Mouse (Mus musculus) limb, embryonic 14.5 days (tissue): Measurements from ENCODE around the gene Tlr2. TPM values are rescaled to one million over a fixed set of nuclear protein-coding genes. Genes with fewer than 3 reads are reported as not detected.
"Not testable (repeated sequence)": the region's sequence is repeated elsewhere in the genome, so short reads cannot be mapped to it uniquely, and the experiment has no call there.

Experiments used
- ATAC-seq: fragments of 200-750 bp; cut with Nextera tagmentation; 2 replicates; pipeline ENCODE4 v1.8.0; 2017; ENCODE audit warnings: low read depth, moderate number of reproducible peaks, moderate TSS enrichment; ENCODE audit not compliant: low FRiP score
- DNase-seq: peaks from one replicate; pipeline ENCODE4 v3.0.0-alpha.2; 2015; ENCODE audit warnings: low spot score
- H3K27ac ChIP-seq: fragments of 300-500 bp; sonication (generic); replicated peaks from 2 replicates; pipeline ENCODE4 v1.5.1; 2014; ENCODE audit warnings: low read depth, mild to moderate bottlenecking, low read length, moderate library complexity, mixed read lengths
- H3K27me3 ChIP-seq: fragments of 300-500 bp; sonication (generic); 2 replicates; pipeline ENCODE4 v1.6.1; 2014; ENCODE audit warnings: low read length, mixed read lengths; ENCODE audit not compliant: control insufficient read depth, insufficient read depth
- H3K36me3 ChIP-seq: fragments of 300-500 bp; sonication (generic); 2 replicates; pipeline ENCODE4 v1.6.1; 2014; ENCODE audit warnings: mild to moderate bottlenecking, low read length, moderate library complexity, mixed read lengths; ENCODE audit not compliant: control insufficient read depth, insufficient read depth
- H3K4me1 ChIP-seq: fragments of 300-500 bp; sonication (generic); 2 replicates; pipeline ENCODE4 v1.6.1; 2014; ENCODE audit warnings: antibody characterized with exemption, low read length, mixed read lengths; ENCODE audit not compliant: control insufficient read depth, insufficient read depth
- H3K4me2 ChIP-seq: fragments of 300-500 bp; sonication (generic); replicated peaks from 2 replicates; pipeline ENCODE4 v1.6.1; 2014; ENCODE audit warnings: low read depth, mild to moderate bottlenecking, low read length, moderate library complexity; ENCODE audit not compliant: severe bottlenecking
- H3K4me3 ChIP-seq: fragments of 300-500 bp; sonication (generic); replicated peaks from 2 replicates; pipeline ENCODE4 v1.5.1; 2014; ENCODE audit warnings: low read length
- H3K9ac ChIP-seq: fragments of 300-500 bp; sonication (generic); 2 replicates; pipeline ENCODE4 v1.6.1; 2014; ENCODE audit warnings: mild to moderate bottlenecking, low read depth, low read length, moderate library complexity; ENCODE audit not compliant: severe bottlenecking
- H3K9me3 ChIP-seq: fragments of 300-500 bp; sonication (generic); 2 replicates; pipeline ENCODE4 v1.6.1; 2016; ENCODE audit warnings: low read length; ENCODE audit not compliant: control insufficient read depth
- POLR2A ChIP-seq: fragments of 200-500 bp; IDR thresholded peaks from 2 replicates; pipeline ENCODE4 v1.8.0; 2012; ENCODE audit warnings: inconsistent platforms, mild to moderate bottlenecking, moderate library complexity, borderline replicate concordance; ENCODE audit not compliant: insufficient read depth, insufficient read length; ENCODE audit errors: extremely low read depth
- WGBS: fragments of 180-500 bp; shearing (Covaris S2); extraction: QIAGEN DNeasy Blood & Tissue Kit; methylation state at CpG from one replicate; pipeline ENCODE4 v1.1.7; 2014; 5-methylcytosine and 5-hydroxymethylcytosine counted together
- polyA plus RNA-seq, 2 experiments: library from polyadenylated mRNA; depleted of rRNA in 1 of 2; stranded (reverse) in 1 of 2; unstranded in 1 of 2; fragments of >200 nt; fragmentation: Nextera tagmentation in 1 of 2; extraction: Ambion mirVana in 1 of 2; gene quantifications; 2 replicates each; pipeline versions ENCODE4 v1.2.1 to v1.2.3; 2012 to 2014

The Tlr2 gene
- polyA plus RNA-seq, 2 experiments = 5.6 to 10.3 TPM

- H3K4me3 ChIP-seq, ATAC-seq, H3K36me3 ChIP-seq, H3K4me1 ChIP-seq, H3K9ac ChIP-seq, H3K4me2 ChIP-seq, H3K27me3 ChIP-seq, H3K9me3 ChIP-seq, H3K27ac ChIP-seq, DNase-seq: not testable (repeated sequence)
- 92% methylated on average over 7 of the region's 7 CpGs for WGBS
Measured at GRCm38 (mm10) chr3:83871559-83871958, 30.0 kb upstream of the Tlr2 start.

DNA sequence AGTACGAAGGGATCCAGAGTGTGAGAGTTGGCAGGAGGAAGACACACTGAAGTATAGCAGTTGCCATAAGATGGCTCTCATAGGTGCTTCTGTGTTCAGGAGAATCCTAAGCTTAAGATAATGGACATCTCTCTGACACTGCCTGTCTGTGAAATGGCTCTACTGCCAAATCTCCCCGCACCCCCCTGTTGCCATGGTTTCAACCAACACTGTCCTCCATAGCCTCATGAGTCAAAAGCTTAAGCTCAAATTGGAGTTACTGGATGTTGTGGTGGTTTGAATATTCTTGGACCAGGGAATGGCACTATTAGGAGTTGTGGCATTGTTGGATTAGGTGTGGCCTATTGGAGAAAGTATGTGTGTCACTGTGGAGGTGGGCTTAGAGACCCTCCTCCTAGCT, 28.2 kb upstream of the Tlr2 start:
- WGBS = 98% methylated on average over 2 of the region's 2 CpGs
- no peaks in the 10 kb centered on the region for H3K27me3 ChIP-seq
- no peak overlapping the region for H3K27ac ChIP-seq
- no peak overlapping the region for H3K4me2 ChIP-seq
- no peaks in the 10 kb centered on the region for H3K36me3 ChIP-seq
- ATAC-seq (no peak), DNase-seq (no peak)
- no peaks in the 10 kb centered on the region for H3K9me3 ChIP-seq
- H3K4me1 ChIP-seq = no peaks in the 10 kb centered on the region
- no peak for TF ChIP-seq POLR2A
- H3K9ac ChIP-seq = no peak overlapping the region
- H3K4me3 ChIP-seq = no peak overlapping the region

DNA sequence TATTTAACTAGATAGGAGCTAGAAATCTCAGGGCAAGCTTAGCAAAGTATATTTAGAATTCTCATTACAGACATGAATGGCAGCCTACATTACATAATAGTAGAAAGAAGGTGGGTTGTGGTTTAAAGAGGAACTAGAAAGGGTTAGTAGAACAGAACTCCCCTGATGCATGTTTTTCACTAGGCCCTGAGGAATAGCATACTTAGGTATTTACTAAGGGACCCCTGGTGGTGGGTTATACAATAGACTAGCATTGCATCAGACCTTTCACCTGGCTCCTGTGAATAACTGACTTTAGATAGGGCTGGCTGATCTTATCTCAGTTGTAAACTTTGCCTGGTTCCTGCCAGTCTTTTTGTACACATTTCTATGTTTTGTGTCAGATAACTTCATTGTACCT, 25.5 kb upstream of the Tlr2 start:
- not testable (repeated sequence) for H3K36me3 ChIP-seq, H3K4me1 ChIP-seq, H3K9me3 ChIP-seq, H3K27ac ChIP-seq, H3K27me3 ChIP-seq, ATAC-seq, DNase-seq, H3K9ac ChIP-seq, H3K4me2 ChIP-seq, H3K4me3 ChIP-seq

DNA sequence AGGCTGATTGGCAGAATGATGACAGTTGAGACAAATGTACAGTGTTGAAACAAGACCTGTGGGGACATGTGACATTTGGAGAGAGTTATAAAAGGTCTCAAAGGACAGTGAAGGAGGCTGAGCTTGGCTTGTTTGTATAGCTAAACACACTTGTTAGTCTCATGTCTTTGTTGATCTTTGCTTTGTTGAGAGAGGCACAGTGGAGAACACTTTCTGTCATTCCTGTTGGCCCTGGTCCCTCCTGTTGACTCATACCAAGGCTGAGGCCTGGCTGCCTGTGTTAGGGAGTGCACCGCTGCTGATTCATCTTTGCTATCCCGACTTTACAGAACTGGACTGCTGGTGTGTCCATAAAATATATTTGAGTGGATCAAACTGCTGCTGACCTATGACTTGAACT, 23.6 kb upstream of the Tlr2 start:
- H3K36me3 ChIP-seq = no peaks in the 10 kb centered on the region
- no peak overlapping the region for H3K27ac ChIP-seq
- no peak for DNase-seq
- no peaks in the 10 kb centered on the region for H3K27me3 ChIP-seq
- WGBS = 92% methylated on average over 2 of the region's 2 CpGs
- no peak overlapping the region for H3K4me2 ChIP-seq
- no peak overlapping the region for H3K9ac ChIP-seq
- H3K9me3 ChIP-seq = no peaks in the 10 kb centered on the region
- no peak overlapping the region for H3K4me3 ChIP-seq
- no peak for TF ChIP-seq POLR2A
- ATAC-seq = no peak
- H3K4me1 ChIP-seq = no peaks in the 10 kb centered on the region; the same call in 1 of the 2 replicates

DNA sequence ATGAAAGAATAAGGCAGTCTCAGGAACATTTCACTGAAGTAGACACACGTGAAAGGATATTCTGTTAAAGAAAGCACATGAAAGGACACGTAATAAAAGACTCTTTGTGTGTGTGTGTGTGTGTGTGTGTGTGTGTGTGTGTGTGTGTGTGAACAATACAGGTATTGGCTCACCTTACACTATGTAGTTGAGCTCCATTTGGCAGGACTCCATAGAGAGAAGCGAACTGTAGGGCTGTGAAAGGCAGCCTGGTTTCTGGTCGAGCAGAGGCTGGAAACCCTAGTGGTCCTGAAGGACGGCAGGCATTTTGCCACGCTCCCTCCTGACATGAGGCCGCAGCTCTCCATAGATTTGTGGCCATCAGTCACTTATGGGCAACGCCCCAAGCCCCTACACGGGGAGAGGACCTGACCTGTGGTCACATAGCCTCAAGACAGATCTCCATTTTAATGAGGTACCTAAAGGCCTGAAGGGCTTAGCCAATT, 22.5 kb upstream of the Tlr2 start:
- H3K36me3 ChIP-seq = no peaks in the 10 kb centered on the region
- H3K4me3 ChIP-seq = no peak overlapping the region
- H3K9me3 ChIP-seq = no peaks in the 10 kb centered on the region
- no peaks in the 10 kb centered on the region for H3K27me3 ChIP-seq
- ATAC-seq = no peak
- H3K4me2 ChIP-seq = no peak overlapping the region
- H3K27ac ChIP-seq = no peak overlapping the region
- TF ChIP-seq POLR2A = no peak
- H3K4me1 ChIP-seq = no peaks in the 10 kb centered on the region; the same call in 1 of the 2 replicates
- WGBS = 65% methylated on average over 9 of the region's 9 CpGs
- no peak overlapping the region for H3K9ac ChIP-seq
- no peak for DNase-seq

DNA sequence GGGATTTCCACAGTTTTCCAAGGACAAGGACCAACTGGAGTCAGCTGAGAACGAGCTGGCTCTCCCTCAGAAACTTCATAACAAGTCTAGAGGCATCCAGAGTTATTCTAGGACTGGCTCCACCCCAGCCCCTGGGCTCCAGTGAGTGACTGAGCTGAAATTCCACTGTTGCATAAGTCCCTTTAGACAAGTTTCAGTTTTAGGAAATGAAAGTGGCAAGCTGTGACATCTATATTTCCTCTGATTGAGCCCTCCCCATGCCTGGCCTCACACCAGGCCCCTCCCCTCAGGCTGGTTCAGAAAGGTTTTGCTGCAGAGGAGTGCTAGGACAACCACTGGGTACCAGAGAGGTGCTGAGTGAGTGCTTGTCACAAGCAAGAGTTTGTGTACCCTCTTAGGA, 21.4 kb upstream of the Tlr2 start:
- 58% methylated on average over 1 of the region's 1 CpGs for WGBS
- Histone ChIP-seq H3K9me3 (no peaks in the 10 kb centered on the region), H3K36me3 (no peaks in the 10 kb centered on the region), H3K4me2 (no peak overlapping the region), H3K4me3 (no peak overlapping the region), H3K4me1 (no peaks in the 10 kb centered on the region; the same call in 1 of the 2 replicates), H3K27me3 (no peaks in the 10 kb centered on the region), H3K9ac (no peak overlapping the region), H3K27ac (no peak overlapping the region)
- DNase-seq = peak; percentile 28
- ATAC-seq = no peak
- no peak for TF ChIP-seq POLR2A
